Mouse (Mus musculus): ENCODE results near the gene Sema6c.

Gene Sema6c

DNA sequence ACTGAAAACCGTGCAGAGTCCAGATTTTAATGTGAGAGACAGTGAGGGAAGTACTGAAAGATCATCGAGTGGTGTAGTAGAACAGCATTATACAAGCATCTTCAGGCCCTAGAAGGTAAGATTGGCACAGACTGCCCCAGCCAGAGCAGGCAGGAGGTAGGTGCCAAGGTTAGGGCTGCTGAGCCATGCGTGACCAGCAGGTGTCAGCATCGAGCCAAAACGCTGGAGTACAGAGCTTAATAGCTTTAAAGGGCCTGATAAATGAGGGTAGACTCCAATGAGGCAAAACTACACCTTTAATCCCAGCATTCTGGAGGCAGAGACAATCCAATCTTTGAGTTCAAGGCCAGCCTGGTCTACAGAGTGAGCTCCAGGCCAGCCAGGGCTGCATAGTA is 17.6 kb upstream of the Sema6c start:
- peak; percentile 74 for DNase-seq (ENCODE audit: low spot score)

DNA sequence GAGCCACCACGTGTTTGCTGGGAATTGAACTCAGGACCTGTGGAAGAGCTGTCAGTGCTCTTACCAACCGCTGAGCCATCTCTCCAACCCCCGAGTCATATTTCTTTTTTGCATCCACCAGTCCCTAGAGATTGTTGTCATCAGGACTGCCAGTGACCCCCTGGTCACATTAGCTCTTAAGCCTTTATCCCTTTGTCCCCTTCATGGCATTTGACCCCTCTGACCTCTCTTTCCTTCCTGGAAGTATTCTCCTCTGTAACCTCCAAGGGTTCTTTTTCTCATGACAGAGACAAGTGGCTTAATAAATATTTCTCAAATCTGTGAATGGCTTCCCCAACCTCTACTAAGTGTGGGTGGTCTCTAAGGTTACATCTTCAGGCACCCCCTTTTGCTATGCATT is 12.3 kb upstream of the Sema6c start:
- DNase-seq (ENCODE audit: low spot score), result no peak

DNA sequence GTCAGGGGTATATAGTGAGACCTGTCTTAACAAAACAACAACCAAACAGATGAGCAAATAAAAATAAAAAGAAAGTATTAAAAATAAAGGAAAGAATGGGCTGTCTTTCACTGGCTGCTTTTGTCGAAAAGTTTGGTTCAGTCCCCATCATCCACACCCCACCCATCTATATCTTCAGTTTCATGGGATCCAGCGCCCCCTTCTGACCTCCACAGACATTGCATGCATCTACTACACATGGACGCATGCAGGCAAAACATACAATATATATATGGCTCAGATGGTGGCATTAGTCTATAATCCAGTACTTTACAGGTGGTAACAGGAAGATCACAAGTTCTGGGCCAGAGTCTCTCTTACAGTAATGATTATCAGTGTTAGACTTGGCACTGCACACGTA is 6.4 kb upstream of the Sema6c start:
- DNase-seq (ENCODE audit: low spot score), result no peak

DNA sequence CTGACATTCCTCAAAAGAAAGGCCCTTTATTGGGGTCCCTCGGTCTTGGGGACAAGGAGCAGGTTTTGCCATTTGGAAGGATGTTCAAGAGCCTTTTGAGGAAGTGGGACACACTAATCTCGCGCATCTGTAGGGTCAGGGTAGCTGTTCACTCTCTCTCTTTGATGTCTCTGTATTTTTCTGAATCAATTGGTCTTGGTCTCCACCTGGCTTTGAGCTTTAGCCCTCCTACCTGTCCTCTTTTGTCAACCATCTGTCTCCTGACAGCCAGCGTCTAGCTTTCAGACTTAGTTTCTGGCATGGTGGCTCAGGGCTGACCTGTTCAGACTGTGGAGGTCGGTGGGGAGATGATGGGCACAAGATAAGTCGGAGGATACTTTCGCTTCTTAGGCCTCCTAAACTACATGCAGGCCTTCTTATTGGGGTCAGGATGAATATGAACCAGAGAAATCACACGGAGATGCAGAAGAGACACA is 708 bp upstream of the Sema6c start:
- no peak for DNase-seq (ENCODE audit: low spot score)

DNA sequence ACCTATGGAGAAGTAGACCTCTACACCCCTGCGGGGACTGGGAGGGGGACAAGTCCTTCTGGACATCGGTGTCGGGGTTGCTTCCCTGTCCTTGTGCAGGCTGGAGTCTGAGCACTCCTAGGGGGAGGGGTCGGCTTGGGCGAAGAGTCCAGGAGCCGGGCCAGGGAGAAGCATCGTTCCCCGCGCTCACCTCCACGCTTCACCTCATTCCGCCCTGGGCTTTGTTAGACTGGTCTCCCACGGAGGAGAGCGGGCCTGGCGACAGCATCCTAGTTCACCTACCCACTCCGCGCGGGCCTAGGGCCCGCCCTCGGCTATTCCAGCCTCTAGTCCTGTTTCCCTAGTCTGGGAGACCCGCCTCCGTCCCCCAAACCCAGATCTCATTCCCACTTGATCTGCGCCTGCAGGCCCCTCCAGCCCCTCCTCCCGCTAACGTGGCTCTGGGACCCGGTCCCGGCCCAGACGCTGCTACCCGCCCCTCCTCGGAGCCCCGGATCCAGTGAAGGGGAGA is 839 bp downstream of the Sema6c start:
- no peak for DNase-seq (ENCODE audit: low spot score)

DNA sequence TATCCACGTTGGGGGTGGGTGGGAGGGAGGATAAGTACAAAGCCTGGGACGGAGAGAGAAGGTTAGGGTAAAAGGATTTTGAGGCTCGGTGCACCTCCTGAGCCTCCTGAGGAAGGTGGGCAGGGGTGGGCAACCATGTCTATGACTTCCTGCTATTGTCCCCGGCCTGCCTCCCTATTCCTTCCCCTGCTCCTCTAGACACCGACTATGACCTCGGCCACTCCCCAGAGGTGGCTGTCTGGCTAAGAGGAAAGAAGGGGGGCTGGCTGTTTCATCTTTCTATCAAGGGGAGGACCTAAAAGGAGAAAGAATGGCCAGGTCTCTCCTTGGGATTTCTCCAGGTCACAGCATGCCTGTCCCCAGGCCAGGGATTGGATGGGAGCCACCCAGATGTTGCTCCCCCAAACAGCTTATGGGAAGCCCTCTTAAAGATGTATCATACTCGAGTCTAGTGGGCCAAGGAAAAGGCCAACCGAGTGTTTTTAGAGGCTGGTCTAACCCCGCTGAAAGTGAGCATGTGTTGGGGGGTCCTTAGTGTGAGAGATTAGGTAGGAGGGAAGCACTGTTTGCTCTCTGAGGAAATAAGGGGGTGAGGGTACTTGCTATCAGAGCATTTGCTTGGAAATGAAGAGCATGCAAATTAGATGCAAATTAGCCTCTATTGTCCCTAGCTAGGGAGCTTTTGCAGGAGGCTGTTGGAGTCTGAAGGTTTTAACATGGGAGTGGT is 1.5 kb downstream of the Sema6c start:
- DNase-seq (ENCODE audit: low spot score), result no peak

DNA sequence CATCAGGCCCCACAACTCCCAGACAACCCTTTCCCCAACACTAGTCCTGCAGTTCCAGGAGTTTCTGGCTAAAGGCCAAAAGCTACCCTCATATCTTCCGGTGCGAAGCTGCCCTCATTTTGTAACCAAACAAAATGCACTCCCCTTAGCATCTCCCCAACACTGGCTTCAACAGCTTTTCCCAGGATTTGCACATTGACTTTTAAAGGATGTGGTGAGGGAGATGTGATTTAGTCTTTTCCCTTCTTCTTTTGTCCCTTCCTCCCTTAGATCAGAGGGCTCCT is 2.0 kb downstream of the Sema6c start:
- no peak for DNase-seq (ENCODE audit: low spot score)

DNA sequence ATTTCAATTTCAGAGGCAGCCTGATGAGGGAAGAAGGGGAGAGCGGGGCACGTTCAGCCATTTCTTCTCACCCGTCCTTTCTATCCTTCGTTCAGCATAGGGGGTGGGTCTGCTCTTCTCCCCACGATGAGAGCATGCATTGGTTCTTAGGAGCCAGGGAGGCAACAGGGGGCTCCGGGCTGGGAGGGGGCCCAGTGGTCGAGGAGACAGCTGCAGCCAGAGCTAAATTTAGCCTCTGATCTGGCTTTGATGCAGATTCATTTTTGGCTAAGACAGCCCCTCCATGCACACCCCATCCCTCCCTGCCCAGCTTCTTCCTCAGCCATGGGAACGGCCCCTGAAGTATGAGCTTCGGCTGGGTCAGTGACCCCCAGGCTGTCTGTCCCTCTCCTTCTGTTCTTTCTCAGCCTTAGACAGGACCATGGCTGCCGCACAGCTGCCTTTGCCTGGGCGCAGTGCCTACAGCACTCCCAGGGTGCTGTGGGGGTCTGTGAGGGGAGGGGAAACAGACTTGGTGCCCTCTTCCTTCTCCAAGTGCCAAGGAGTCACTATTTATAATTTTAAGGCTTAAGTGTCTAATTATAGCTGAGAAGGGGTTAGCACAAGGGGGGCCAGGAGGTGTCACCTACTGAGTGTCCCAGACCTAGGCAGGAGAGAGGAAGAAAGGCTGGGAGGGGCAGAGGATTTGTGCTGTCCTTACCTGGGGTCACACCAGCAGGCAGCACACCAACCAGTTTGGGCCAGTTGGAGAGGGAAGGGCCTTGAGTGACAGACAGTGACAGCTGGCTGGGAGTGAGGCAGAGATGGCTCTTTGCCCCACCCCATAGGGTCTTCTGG is 3.4 kb downstream of the Sema6c start:
- no peak for DNase-seq (ENCODE audit: low spot score)

DNA sequence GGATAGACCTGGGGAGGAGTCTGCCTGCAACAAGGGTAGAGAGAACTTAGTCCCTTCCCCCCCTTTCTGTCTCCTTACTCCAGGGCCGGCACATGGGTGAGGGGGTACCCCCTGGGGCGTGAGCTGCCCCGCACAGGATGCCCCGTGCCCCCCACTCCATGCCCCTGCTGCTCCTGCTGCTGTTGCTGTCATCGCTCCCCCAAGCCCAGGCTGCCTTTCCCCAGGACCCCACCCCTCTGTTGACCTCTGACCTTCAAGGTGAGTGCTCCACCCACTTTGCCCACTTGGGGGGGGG is 3.9 kb downstream of the Sema6c start:
- no peak for DNase-seq (ENCODE audit: low spot score)

DNA sequence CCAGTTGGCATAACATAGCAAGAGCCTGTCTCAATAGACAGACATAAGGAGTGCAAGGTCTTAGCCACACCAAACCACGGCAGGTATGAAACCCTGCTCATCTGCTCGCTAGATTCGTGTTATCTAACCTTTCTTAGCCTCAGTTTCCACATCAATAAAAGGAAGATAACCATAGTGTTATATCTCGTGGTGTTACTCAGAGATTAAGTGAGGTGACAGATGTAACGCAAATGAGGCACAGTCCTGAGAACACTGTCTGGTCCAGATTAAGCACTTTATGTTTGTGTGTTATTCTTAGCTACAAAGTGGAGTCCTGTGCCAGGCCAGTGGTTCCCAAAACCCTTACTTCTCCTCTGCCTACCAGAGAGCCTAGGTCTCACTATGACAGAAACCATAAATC is 4.6 kb downstream of the Sema6c start:
- no peak for DNase-seq (ENCODE audit: low spot score)

DNA sequence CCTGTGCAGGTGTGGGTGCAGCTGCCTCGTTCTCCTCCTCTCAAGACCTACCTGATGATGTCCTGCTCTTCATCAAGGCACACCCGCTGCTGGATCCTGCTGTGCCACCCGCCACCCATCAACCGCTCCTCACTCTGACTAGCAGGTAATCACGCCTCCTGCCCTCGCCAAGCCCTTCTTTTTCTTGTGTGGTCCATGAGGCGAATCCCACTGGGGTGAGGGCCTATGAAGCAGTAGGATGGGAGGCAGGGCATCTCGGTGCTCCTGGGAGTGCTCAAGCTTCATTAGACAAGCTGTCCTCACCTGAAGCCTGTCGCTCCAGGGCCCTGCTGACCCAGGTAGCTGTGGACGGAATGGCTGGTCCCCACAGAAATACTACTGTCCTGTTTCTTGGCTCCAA is 9.7 kb downstream of the Sema6c start:
- no peak for DNase-seq (ENCODE audit: low spot score)

DNA sequence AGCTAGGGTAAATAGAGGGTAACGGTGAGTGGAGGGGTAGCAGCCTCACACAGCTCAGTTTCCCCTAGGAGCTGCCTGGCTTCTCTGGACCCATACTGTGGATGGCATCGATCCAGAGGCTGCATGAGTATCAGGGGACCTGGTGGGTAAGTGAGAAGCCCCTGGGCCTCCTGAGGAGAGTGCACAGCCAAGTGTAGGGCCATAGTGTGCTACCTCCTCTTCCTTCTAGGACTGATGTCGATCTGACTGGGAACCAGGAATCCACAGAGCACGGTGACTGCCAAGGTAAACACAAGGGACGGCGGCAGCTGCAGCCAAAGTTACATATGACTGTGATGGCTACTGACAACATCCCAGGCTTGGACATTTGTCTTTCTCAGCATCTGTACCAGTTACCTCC is 10.8 kb downstream of the Sema6c start:
- no peak for DNase-seq (ENCODE audit: low spot score)

DNA sequence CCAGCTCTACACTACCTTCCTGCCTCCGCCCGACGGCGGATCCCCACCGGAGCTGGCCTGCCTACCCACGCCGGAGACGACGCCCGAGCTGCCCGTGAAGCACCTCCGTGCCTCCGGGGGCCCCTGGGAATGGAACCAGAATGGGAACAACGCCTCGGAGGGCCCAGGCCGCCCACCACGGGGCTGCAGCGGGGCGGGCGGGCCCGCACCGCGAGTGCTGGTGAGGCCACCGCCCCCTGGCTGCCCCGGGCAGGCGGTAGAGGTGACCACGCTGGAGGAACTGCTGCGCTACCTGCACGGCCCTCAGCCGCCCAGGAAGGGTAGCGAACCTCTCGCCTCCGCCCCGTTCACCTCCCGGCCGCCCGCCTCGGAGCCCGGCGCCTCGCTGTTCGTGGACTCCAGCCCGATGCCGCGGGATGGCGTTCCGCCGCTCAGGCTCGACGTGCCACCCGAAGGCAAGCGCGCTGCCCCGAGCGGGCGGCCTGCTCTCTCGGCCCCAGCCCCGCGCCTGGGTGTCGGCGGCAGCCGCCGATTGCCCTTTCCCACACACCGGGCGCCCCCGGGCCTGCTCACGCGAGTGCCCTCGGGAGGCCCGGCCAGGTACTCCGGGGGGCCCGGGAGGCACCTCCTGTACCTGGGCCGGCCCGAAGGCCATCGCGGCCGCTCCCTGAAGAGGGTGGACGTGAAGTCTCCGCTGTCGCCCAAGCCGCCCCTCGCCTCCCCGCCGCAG is 12.4 kb downstream of the Sema6c start:
- no peak for DNase-seq (ENCODE audit: low spot score)

DNA sequence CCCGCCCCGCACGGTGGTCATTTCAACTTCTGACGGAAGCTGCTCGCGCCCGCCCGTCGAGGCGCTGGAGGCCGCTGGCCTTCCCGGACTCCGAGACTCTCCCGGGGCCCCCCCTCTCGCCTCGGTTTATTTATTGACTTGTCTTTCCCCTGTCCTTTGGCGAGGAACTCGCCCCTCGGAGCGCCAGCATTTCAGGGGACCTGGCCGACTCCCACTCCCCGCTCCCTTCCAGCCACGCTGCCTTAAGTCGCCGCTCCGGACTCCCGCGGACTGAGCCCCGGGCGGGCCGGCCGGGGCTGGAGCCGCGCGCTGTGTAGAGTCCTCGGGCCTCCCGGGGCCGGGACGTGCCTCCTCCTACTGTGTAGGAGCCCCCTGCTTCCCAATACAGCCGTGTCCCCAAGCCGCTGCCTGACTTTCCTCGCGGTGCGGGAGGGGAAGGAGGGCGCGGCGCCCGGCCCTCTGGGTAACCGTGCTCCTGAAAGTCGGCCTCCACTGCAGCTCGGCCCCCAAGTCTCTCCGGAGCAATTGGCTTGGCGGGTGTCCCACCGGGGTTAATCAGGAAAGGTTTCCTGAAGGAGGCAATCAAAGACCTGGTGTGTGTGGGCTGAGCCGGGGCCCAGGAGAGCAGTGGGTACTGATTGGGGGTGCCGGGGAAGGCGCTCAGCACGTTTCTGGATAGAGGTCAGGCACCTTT is 13.1 kb downstream of the Sema6c start:
- DNase-seq (ENCODE audit: low spot score), result no peak

DNA sequence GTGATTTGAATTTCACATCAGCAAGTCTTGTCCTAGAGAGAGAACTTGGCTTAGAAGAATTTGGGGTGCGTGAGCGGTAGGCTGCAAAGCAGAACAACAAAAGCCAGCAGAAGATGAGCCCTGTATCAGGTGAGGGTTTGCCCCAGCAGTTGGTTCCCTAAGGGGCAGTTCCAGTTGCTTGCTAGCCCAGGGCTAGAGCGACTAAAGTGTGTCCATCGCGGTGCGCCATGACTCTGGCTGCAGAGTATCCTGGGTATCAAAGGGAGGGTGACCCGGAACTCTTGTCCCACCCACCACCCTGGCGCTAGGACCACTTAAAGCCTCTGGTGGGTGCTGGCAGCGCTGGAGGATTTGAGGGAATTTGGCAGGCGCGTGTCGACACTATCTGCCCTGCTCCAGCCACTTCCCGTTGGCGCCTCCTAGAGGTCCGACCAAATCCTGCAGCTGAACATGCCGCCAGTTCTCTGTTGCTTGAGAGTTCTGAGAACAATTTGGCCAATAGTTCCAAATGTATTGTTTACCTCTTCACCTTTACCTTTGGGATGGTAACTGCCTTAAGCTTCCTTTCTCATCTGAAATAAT is 13.8 kb downstream of the Sema6c start:
- peak; percentile 43 for DNase-seq (ENCODE audit: low spot score)

DNA sequence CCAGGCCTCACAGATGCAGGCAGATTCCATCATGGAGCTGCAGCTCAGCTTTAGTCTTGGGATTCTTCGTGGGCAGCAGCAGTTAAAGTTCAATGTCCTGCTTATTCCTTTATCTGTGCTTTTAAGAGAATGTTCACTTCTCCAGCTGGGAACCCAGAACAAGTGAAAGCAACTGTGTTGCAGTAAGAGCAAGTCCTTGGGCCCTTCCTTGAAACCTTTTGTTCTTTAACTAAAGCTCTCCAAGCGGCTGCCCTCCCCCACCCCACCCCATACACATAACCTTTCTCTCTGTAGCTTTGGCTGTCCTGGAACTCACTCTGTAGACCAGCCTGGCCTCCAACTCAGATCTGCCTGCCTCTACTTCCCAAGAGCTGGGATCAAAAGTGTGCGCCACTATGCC is 16.2 kb downstream of the Sema6c start:
- no peak for DNase-seq (ENCODE audit: low spot score)

DNA sequence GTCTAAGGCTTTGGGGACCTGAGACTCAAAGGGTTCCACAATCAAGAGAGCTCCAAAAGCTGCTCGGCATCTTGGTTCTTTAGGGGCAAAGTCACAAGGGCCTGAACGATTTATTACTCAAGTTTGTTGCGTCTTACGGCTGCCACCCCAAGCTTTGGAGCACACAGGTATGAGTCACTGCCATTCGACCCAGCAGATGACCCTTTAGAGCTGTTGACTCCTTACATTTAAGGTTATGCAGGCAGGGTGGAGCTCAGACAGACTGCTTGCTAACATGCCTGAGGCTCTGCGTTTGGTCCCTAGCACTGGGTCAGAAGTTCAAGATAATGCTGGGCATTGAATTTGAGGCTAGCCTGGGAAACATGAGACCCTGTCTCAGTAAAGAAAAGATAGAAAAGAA is 17.3 kb downstream of the Sema6c start:
- DNase-seq (ENCODE audit: low spot score), result no peak

DNA sequence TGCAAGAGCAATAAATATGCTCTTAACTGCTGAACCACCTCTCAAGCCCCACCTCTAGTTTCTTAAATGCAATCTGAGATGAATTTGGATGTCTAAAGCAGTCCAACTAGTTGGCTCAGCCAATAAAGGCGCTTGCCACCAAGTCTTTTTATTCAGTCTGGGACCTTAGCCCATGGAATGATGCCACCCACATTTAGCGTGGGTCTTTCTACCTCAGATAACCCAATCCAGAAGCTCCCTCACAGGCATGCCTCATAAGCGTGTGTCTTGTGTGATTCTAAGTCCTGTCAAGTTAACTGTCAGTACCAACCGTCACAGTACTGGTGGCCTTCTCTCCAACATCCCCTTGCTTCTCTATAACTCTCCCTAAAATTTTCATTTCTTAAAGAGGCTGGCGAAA is 18.7 kb downstream of the Sema6c start:
- DNase-seq (ENCODE audit: low spot score), result no peak

DNA sequence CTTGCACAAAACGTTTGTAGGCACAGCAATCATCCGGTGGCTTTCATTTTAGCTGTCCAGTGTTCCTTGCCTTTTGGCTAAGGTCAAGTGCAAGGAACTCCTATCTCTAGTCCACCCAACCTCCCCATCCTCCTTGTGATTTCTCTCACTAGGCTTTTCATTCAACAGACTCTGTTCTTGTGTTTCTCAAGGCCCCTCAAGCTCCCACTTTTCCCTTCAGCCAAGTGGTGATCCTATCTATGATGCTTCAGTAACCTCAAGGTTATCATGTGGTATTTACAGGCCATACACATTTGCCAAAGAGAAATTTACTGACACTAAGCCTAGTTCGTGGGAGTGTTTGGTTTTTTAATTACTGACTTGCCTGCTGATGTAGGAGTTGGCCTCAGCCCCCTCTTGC is 19.6 kb downstream of the Sema6c start:
- DNase-seq (ENCODE audit: low spot score), result no peak

DNA sequence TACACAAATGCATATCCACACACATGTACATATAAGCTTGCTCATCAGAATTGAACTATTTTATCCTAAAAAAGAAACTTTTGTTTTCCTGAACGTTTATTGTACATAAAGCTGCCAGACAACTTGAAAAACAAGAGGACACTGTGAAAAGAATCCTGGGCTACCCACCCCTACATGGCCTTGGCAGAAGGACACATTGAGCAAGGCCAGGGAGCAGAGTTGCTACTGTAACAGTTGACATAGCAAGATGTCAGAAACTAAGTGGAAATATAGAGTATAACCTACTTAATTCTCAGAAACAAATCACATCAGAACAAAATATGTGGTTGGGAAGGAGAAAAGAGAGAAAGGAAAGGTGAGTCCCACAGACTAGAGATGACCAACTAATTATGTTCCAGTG is 21.6 kb downstream of the Sema6c start:
- no peak for DNase-seq (ENCODE audit: low spot score)

DNA sequence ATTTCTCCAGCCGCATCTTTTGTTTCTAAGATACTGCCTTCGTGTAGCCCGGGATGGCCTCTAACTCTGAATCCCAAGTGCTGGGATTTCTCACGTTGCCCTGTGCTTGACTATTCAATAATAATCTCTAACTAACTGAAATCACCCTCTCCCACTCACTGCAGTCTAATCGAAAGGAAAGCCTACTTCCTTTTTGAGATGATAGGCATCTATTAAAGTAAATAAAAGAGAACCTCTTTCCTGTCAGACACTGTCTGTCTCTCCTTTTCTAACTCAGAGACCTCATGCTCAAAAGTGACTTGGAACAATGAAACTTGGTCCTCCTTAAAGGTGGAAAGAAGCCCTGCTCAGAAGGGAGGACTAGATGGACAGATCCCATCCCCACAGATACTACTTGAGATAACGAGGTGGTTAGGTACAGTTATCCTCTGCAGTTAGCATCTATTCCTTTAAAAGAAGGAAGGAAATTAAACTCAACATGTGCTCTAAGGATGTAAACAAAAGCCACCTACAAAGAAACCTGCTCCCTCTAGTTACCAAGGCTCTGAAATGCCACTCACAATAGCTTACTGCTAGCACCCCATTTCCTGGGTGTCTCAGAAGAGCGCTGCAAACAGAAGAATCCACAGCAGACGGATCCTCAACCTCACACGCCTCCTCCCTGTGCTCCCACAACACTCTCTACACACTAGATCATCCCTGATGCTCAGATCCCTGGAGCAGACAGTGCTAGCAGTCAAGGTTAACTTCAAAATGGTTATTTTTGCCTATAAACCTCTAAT is 24.7 kb downstream of the Sema6c start:
- DNase-seq (ENCODE audit: low spot score), result no peak

Measured in left cerebral cortex, adult 11 months (tissue).